Mouse (Mus musculus): ENCODE results near the gene Mycbp2. TPM values are rescaled to one million over a fixed set of nuclear protein-coding genes. Genes with fewer than 3 reads are reported as not detected.

The Mycbp2 gene
- polyA plus RNA-seq, 1 experiment from 2014 or later: 21.9 TPM

- H3K9ac ChIP-seq: no peak overlapping the region
- H3K4me3 ChIP-seq (replicated peaks): no peak overlapping the region
- H3K4me1 ChIP-seq: no peaks in the 10 kb centered on the region
- H3K4me2 ChIP-seq: no peak overlapping the region
- no peaks in the 10 kb centered on the region for H3K27me3 ChIP-seq (replicated peaks)
- H3K27ac ChIP-seq: no peak overlapping the region
- H3K36me3 ChIP-seq: peaks cover 30% of the 10 kb centered on the region
- ATAC-seq (ENCODE audit: insufficient read depth, low FRiP score, low read depth): no peak
- no peaks in the 10 kb centered on the region for H3K9me3 ChIP-seq
- WGBS: 42% methylated on average over 1 of the region's 1 CpGs
Observed at GRCm38 (mm10) chr14:103085840-103086533, 260.6 kb downstream of the Mycbp2 start.

DNA sequence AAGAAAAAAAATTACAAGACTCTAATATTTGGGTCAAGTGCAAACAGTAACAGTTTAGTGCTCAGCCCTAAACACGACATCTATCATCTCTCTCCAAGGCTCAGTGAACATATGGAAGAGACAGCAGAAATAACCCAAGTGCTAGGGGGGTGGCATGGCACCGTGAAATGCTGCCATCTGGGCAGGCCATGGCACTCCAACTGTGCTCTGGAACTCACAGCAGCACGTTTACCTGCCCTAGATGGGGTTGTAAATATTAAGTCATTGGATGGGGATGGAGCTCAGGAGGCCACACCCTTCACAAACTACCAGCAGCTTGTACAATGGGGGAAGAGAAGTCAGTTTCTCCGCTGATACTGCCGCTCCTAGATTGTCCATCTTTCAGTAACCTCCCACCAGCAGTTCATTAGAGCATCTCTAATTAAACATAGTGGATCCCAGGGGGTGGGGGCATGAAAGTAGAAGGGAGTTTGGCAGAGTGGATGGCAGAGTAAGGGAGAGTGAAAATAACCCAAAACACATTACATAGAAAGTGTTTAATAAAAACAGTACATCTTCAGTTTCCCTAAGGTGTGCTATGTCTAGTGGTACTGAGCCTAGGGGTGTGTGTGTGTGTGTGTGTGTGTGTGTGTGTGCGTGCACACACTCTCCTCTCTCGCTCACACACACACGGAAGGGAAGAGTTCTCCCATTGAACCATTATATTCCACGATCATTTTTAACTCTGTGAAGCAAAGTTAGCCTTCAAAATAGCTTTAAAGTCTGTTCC is 267.2 kb downstream of the Mycbp2 start:
- Histone ChIP-seq H3K4me2 (no peak overlapping the region), H3K4me1 (no peaks in the 10 kb centered on the region), H3K9me3 (no peaks in the 10 kb centered on the region), H3K27me3 (replicated peaks) (no peaks in the 10 kb centered on the region), H3K4me3 (replicated peaks) (no peak overlapping the region), H3K36me3 (peaks cover 23% of the 10 kb centered on the region; the same call in 1 of the 2 replicates), H3K27ac (no peak overlapping the region), H3K9ac (no peak overlapping the region)
- ATAC-seq (ENCODE audit: insufficient read depth, low FRiP score, low read depth): no peak; the same call in 1 of the 2 replicates
- 82% methylated on average over 9 of the region's 9 CpGs for WGBS

DNA sequence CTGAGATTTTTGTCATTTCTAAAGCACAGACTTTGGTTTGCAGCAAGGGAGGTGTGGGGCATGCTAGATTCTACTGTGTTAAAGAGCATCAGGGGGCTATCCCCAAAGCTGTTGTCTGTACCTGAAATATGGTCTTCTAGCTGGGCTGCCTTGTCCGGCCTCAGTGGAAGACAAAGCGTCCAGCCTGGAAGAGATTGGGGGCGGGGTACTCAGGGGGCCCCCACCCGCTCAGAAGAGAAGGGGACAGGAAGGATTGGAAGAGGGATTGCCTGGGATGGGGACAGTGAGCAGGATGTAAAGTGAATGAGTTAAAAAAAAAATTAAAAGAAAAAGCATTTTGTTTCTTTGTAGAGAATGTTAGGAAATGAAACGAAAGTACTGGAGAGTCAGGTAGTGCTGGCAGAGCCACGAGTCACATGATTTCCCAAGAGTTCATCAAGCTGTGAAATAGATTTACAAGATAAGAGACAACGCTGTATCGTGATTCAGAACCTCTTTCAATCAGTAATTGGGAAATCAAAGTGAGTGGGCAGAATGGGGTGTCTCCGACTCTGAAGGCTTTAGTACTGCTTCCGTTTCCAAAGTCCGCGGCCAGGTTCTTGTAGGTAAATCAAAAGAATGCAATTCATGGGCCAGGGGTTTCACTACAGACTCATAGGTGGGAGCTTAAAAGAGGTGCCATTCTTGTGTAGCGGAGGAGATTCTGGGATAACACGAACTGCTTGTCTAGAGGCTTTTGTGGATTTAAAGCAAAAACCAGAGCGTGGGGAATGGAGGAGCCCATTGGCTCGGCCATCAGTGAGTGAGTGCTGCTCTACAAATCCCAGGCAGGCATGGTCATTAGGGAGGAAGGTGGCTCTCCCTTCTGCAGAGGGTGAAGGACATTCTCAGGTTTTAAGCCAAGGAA is 268.4 kb downstream of the Mycbp2 start:
- Histone ChIP-seq H3K27me3 (replicated peaks) (no peaks in the 10 kb centered on the region), H3K9ac (no peak overlapping the region), H3K4me1 (no peaks in the 10 kb centered on the region), H3K4me3 (replicated peaks) (no peak overlapping the region), H3K27ac (no peak overlapping the region), H3K9me3 (no peaks in the 10 kb centered on the region), H3K36me3 (peaks cover 24% of the 10 kb centered on the region; the same call in 1 of the 2 replicates), H3K4me2 (no peak overlapping the region)
- WGBS: 84% methylated on average over 16 of the region's 16 CpGs
- ATAC-seq (ENCODE audit: insufficient read depth, low FRiP score, low read depth): no peak

DNA sequence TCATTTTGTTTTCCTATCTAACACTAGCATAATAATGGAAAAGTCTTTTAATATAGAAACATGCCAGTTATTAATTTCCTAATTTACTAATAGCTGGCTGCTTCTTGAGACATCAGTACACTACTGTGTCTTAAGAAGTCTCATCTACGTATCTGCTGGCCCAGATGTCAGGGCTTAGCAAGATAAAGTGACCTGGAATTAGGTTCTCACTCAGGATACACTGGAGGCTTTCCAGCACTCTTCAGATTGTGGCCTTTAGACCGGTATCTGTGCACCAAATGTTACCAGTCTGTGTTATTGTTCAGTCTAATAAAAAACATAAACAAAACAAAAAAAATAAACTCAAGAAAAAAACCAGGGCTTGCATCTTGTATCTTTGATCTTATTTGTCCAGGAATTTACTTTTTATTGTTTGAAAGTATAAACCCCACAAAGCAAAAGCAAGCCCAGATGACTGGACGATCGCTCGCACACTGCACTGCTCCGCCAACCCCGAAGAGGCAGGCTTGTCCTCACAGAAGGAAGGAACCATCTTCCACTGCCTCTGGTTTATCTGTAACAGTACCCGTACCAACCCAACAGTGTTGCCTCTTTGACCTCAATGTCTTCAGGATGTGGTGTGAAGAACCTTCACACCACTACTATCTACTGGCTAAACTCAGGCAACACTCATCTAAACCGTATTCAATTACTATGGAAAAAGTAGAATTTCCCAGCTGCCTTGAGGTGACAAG is 269.2 kb downstream of the Mycbp2 start:
- Histone ChIP-seq H3K9me3 (no peaks in the 10 kb centered on the region), H3K27me3 (replicated peaks) (no peaks in the 10 kb centered on the region), H3K27ac (no peak overlapping the region), H3K4me3 (replicated peaks) (no peak overlapping the region), H3K4me2 (no peak overlapping the region), H3K4me1 (no peaks in the 10 kb centered on the region), H3K36me3 (peaks cover 22% of the 10 kb centered on the region), H3K9ac (no peak overlapping the region)
- no peak for ATAC-seq (ENCODE audit: insufficient read depth, low FRiP score, low read depth)
- WGBS: 88% methylated on average over 9 of the region's 9 CpGs

GRCm38 (mm10) chr14:103075166-103075565 is 271.4 kb downstream of the Mycbp2 start:
- no peak for ATAC-seq (ENCODE audit: insufficient read depth, low FRiP score, low read depth)
- H3K4me2 ChIP-seq: no peak overlapping the region

DNA sequence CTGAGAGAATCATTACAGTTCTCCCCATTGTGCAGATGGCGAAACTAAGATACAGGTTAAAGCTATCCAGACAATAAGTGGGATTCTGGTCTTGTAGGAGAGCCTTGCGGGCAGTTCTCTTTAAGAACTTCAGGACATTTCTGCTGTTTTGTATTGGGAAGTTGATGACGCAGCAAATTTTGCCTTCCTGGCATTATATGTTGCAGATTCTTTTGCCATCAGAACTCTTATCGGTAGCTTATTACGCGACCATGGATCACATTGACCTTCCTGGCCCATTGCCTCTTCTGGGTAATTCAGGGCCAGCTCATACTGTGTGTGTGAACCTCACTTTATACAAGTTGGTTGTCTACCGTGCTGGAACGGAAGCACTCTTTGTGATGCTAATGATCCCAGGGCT is 272.8 kb downstream of the Mycbp2 start:
- no peak overlapping the region for H3K27ac ChIP-seq
- H3K36me3 ChIP-seq: peaks cover 22% of the 10 kb centered on the region
- no peak for ATAC-seq (ENCODE audit: insufficient read depth, low FRiP score, low read depth)
- no peak overlapping the region for H3K4me3 ChIP-seq (replicated peaks)
- no peaks in the 10 kb centered on the region for H3K27me3 ChIP-seq (replicated peaks)
- no peaks in the 10 kb centered on the region for H3K9me3 ChIP-seq
- H3K4me2 ChIP-seq: no peak overlapping the region
- WGBS: 97% methylated on average over 8 of the region's 8 CpGs
- no peaks in the 10 kb centered on the region for H3K4me1 ChIP-seq
- H3K9ac ChIP-seq: no peak overlapping the region

More at GRCm38 (mm10) chr14:103075166-103075565, 271.4 kb downstream of the Mycbp2 start:
- WGBS: 79% methylated on average over 7 of the region's 7 CpGs
- Histone ChIP-seq H3K27ac (no peak overlapping the region), H3K36me3 (peaks cover 22% of the 10 kb centered on the region), H3K9ac (no peak overlapping the region), H3K4me1 (no peaks in the 10 kb centered on the region), H3K9me3 (no peaks in the 10 kb centered on the region), H3K4me3 (replicated peaks) (no peak overlapping the region), H3K27me3 (replicated peaks) (no peaks in the 10 kb centered on the region)

DNA sequence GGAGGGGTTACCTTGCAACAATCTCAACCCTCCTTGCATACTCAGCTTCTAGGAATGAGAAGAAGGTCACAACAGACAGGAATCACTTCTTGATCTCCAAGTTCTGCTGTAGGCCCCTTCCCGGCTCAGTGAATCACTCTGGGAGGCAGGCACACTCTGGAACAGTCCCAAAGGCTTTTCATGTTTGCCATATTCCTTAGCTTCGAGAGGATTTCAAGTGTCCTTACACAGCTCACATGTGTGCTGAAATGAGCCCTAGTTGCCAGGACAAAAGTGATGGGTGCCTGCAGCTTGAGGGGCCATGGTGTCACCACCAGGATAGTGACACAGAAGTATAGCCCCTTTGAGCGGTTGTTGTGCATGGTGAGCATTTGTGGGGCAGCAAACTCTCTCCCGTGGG is 273.9 kb downstream of the Mycbp2 start:
- no peaks in the 10 kb centered on the region for H3K4me1 ChIP-seq
- H3K27me3 ChIP-seq (replicated peaks): no peaks in the 10 kb centered on the region
- ATAC-seq (ENCODE audit: insufficient read depth, low FRiP score, low read depth): no peak
- H3K9me3 ChIP-seq: no peaks in the 10 kb centered on the region
- H3K36me3 ChIP-seq: peaks cover 19% of the 10 kb centered on the region
- H3K4me2 ChIP-seq: no peak overlapping the region
- 86% methylated on average over 4 of the region's 4 CpGs for WGBS
- no peak overlapping the region for H3K27ac ChIP-seq
- H3K9ac ChIP-seq: no peak overlapping the region
- H3K4me3 ChIP-seq (replicated peaks): no peak overlapping the region

- Histone ChIP-seq H3K4me2 (no peak overlapping the region), H3K27me3 (replicated peaks) (no peaks in the 10 kb centered on the region), H3K9me3 (no peaks in the 10 kb centered on the region), H3K27ac (no peak overlapping the region), H3K36me3 (peaks cover 14% of the 10 kb centered on the region), H3K4me1 (no peaks in the 10 kb centered on the region), H3K9ac (no peak overlapping the region), H3K4me3 (replicated peaks) (no peak overlapping the region)
- WGBS: 87% methylated on average over 12 of the region's 12 CpGs
- ATAC-seq (ENCODE audit: insufficient read depth, low FRiP score, low read depth): no peak
Observed at GRCm38 (mm10) chr14:103071471-103071870, 275.1 kb downstream of the Mycbp2 start.

DNA sequence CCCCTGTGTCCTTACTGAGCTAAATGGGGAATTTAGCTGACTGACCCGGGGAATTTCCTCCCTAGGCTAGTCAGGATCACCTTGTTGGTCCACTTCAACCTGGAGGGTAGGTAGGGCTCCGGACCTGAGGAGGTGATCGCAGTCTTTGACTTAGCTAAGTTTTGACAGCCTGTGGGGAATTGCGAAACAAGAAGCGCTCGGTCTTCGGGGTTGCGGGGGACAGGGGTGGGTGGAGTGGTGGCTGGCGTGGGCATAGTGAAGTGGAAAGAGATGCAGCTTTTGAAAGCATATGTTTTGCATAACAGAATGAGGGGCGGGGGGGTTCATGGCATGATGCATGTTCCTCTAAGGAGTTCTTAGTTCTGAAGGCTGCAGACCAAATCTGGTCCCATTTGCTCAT is 275.8 kb downstream of the Mycbp2 start:
- no peaks in the 10 kb centered on the region for H3K9me3 ChIP-seq
- H3K9ac ChIP-seq: peak overlapping the region; percentile 60; the same call in 1 of the 2 replicates
- H3K4me1 ChIP-seq: no peaks in the 10 kb centered on the region
- no peak for ATAC-seq (ENCODE audit: insufficient read depth, low FRiP score, low read depth)
- no peaks in the 10 kb centered on the region for H3K27me3 ChIP-seq (replicated peaks)
- H3K27ac ChIP-seq: peak overlapping the region; percentile 90
- H3K4me3 ChIP-seq (replicated peaks): peak overlapping the region; percentile 70
- peak overlapping the region; percentile 73 for H3K4me2 ChIP-seq
- peaks cover 14% of the 10 kb centered on the region for H3K36me3 ChIP-seq
- 3% methylated on average over 10 of the region's 10 CpGs for WGBS

GRCm38 (mm10) chr14:103069864-103070611 is 276.6 kb downstream of the Mycbp2 start, which contains the start of gene Cln5:
TSS of gene Cln5 (plus strand) at chr14:103070216.
- under 1% methylated on average over 65 of the region's 65 CpGs for WGBS

More at GRCm38 (mm10) chr14:103069864-103070611, 276.6 kb downstream of the Mycbp2 start, which contains the start of gene Cln5:
- peak within 1 kb of the TSS; percentile 90 for H3K27ac ChIP-seq
- no peaks in the 10 kb centered on the region for H3K27me3 ChIP-seq (replicated peaks)
- H3K4me2 ChIP-seq: peak within 1 kb of the TSS; percentile 73
- no peaks in the 10 kb centered on the region for H3K9me3 ChIP-seq
- H3K36me3 ChIP-seq: peaks cover 14% of the 10 kb centered on the region
- ATAC-seq (ENCODE audit: insufficient read depth, low FRiP score, low read depth): peak; percentile 98
- peak within 1 kb of the TSS; percentile 60 for H3K9ac ChIP-seq
- H3K4me3 ChIP-seq (replicated peaks): peak within 1 kb of the TSS; percentile 70
- peaks cover 5% of the 10 kb centered on the region; the same call in 1 of the 2 replicates for H3K4me1 ChIP-seq
